ENCODE assay signal across 12 mouse cellular contexts in genomic region chr19:29894381-29894780, GRCm38 (mm10).
"Had no signal": no experiment of that assay in that cellular context is flagged by ENCODE, and none has a peak within 500 bp of the region (broad histone marks: within the 10 kb centered on the region; RNA-seq: fewer than 3 reads in every experiment).

No protein-coding gene starts in this region.

- H3K9me3 ChIP-seq: limb, embryonic 15.5 days; neural tube, embryonic 15.5 days had no signal

- ATAC-seq: liver, embryonic 12.5 days had no signal

- H3K36me3 ChIP-seq: limb, embryonic 15.5 days; liver, embryonic 12.5 days; midbrain, embryonic 10.5 days; neural tube, embryonic 15.5 days had no signal

- H3K27ac ChIP-seq: left cerebral cortex, adult 2 months; limb, embryonic 15.5 days; liver, embryonic 12.5 days; midbrain, embryonic 10.5 days; neural tube, embryonic 15.5 days had no signal

- H3K4me3 ChIP-seq: left cerebral cortex, adult 2 months; limb, embryonic 15.5 days; liver, embryonic 12.5 days; midbrain, embryonic 10.5 days; myocyte; neural tube, embryonic 15.5 days had no signal

- H3K4me1 ChIP-seq: limb, embryonic 15.5 days; liver, embryonic 12.5 days; neural tube, embryonic 15.5 days had no signal

- H3K9ac ChIP-seq: limb, embryonic 15.5 days; liver, embryonic 12.5 days; lung, embryonic 14.5 days; neural tube, embryonic 15.5 days had no signal

- DNase-seq: kidney, postnatal 14 days; lung, embryonic 14.5 days; lung, postnatal 10 days; lung, postnatal 4 days; spleen, adult 18-20 months; thymus, postnatal 36 days had no signal

- H3K27me3 ChIP-seq: limb, embryonic 15.5 days; liver, embryonic 12.5 days; neural tube, embryonic 15.5 days had no signal

- H3K4me2 ChIP-seq: limb, embryonic 15.5 days; liver, embryonic 12.5 days; lung, embryonic 14.5 days; neural tube, embryonic 15.5 days had no signal
